Mouse (Mus musculus): ENCODE data around the gene Stat5a. TPM values are rescaled to one million over a fixed set of nuclear protein-coding genes. Genes with fewer than 3 reads are reported as not detected.
A peak's percentile ranks its signal among the peaks of the same experiment; 100 is the strongest.

The Stat5a gene
- polyA plus RNA-seq, 1 experiment from 2014 or later: 5.7 TPM

DNA sequence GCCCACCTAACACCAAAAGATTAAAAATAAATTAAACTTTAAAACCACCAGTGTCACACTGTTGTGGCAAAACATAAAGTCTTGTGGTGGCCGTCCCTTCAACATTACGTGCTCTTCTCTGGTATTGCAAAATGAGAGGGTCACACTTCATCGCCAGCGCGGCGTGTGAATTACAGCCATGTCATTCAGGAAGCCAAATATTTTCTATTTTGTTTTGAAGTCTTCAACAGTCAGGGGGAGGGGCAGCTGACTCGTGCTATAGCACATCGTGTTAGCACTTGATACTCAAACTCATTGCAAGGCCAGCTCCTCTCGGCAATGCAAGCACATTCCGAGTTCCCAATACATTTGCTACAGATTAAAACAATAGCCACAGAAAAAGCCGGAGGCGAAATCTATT, 18.3 kb upstream of the Stat5a start:
- H3K4me1 ChIP-seq: peaks cover 5% of the 10 kb centered on the region; the same call in 1 of the 2 replicates
- H3K4me2 ChIP-seq (replicated peaks): no peak overlapping the region
- WGBS: 62% methylated on average over 12 of the region's 12 CpGs
- no peak overlapping the region; the same call in 1 of the 2 replicates for H3K9ac ChIP-seq
- no peak for ATAC-seq (ENCODE audit: low FRiP score, low read depth)
- H3K36me3 ChIP-seq: no peaks in the 10 kb centered on the region; the same call in 1 of the 2 replicates
- H3K27ac ChIP-seq: no peak overlapping the region
- no peaks in the 10 kb centered on the region for H3K9me3 ChIP-seq
- no peaks in the 10 kb centered on the region for H3K27me3 ChIP-seq
- no peak overlapping the region for H3K4me3 ChIP-seq

DNA sequence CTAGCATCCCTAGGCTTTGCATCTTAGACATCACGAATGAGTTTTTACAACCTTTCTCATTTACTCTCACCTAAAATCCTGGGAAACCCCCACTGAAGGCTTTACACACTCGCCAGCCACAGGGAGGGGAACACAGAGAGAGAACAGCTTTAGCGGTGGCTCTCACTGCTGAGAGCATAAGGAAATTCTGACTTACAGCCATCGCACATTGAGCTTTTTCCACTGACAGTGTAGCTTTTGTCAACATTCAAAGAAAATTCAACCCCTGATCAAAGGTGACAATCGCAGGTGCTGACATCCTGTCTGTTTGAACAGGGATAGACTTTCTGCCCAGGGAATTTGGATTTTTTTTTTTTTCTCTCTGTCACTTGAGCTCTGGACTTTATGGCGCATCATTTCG, 17.1 kb upstream of the Stat5a start:
- no peak overlapping the region for H3K4me2 ChIP-seq (replicated peaks)
- H3K4me1 ChIP-seq: peaks cover 5% of the 10 kb centered on the region; the same call in 1 of the 2 replicates
- 78% methylated on average over 7 of the region's 7 CpGs for WGBS
- H3K36me3 ChIP-seq: no peaks in the 10 kb centered on the region; the same call in 1 of the 2 replicates
- H3K27me3 ChIP-seq: no peaks in the 10 kb centered on the region
- no peaks in the 10 kb centered on the region for H3K9me3 ChIP-seq
- no peak overlapping the region for H3K4me3 ChIP-seq
- H3K9ac ChIP-seq: no peak overlapping the region
- no peak overlapping the region for H3K27ac ChIP-seq
- ATAC-seq (ENCODE audit: low FRiP score, low read depth): no peak

DNA sequence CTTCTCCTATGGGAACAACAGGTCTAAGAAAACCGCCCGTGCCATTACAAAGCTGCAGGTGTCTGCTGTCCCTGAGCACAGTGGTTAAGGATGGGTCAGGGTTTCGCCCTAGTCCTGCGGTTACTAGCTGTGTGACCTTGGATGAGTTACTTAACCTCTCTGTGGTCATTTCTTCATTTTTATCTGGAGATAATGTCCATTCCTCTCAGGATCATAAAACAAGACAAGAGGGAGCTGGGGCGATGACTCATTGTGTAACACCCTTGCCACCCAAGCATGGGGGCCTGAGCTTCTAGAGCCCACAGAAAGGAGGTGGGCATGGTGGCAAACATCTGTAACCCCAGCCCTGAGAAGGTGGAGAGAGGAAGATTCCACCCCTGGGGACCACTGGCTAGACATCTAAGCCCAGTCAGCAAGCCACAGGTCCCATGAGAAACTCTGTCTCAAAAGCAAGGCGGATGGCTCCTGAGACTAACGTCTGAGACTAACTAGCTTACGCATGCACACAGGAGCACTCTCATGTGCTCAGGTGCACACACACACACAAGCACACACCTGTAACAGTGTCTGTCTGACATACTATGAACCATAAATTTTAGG, 16.0 kb upstream of the Stat5a start:
- Histone ChIP-seq H3K4me2 (replicated peaks) (no peak overlapping the region), H3K27me3 (no peaks in the 10 kb centered on the region), H3K4me3 (no peak overlapping the region), H3K4me1 (peaks cover 5% of the 10 kb centered on the region; the same call in 1 of the 2 replicates), H3K9me3 (no peaks in the 10 kb centered on the region), H3K27ac (no peak overlapping the region), H3K9ac (no peak overlapping the region), H3K36me3 (no peaks in the 10 kb centered on the region)
- ATAC-seq (ENCODE audit: low FRiP score, low read depth): no peak
- WGBS: 93% methylated on average over 8 of the region's 8 CpGs

DNA sequence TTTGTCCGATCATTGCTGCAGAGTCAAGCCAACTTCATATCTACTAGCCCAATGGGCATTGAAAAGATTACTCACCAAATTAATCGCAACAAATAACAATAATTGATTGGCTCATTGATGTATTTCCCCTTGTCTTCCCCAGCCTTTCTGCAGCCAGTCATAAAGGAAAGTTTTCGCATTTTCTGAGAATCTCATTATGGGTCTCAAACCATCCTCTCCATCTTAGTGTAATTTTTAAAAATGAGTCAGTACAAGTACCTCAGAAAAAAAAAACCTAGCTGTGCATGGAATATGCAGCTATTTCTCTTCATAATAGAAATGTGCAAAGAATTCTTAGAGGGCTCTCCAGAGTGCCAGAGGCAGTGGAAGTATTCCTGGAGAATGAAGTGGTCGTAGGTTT, 15.0 kb upstream of the Stat5a start:
- no peak overlapping the region for H3K9ac ChIP-seq
- no peaks in the 10 kb centered on the region for H3K27me3 ChIP-seq
- H3K27ac ChIP-seq: no peak overlapping the region
- peaks cover 12% of the 10 kb centered on the region for H3K4me1 ChIP-seq
- 84% methylated on average over 4 of the region's 4 CpGs for WGBS
- no peak for ATAC-seq (ENCODE audit: low FRiP score, low read depth)
- no peaks in the 10 kb centered on the region for H3K9me3 ChIP-seq
- no peak overlapping the region for H3K4me3 ChIP-seq
- no peak overlapping the region for H3K4me2 ChIP-seq (replicated peaks)
- H3K36me3 ChIP-seq: no peaks in the 10 kb centered on the region

DNA sequence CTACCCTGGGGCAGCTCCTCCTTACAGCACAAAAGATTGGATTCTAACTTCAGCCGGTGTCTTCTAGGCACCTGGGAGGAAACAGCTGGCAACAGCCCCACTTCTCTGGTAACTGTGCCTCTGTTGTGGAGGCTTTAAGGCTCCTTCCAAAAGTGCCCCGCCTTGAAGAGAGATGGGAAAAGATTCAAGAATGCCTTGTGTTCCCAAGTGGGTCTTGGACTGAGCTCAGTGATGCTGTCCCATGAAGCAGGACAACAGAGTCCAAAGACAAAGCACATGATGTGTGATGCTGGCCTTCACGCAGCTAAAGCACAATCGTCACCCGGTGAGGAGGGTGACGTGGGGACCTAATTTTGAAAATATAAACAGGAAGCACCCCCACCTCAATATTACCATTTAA, 13.4 kb upstream of the Stat5a start:
- no peaks in the 10 kb centered on the region for H3K36me3 ChIP-seq
- H3K4me2 ChIP-seq (replicated peaks): no peak overlapping the region
- H3K9ac ChIP-seq: no peak overlapping the region
- WGBS: 82% methylated on average over 6 of the region's 6 CpGs
- H3K4me3 ChIP-seq: no peak overlapping the region
- H3K9me3 ChIP-seq: no peaks in the 10 kb centered on the region
- peaks cover 19% of the 10 kb centered on the region for H3K4me1 ChIP-seq
- no peak for ATAC-seq (ENCODE audit: low FRiP score, low read depth)
- H3K27ac ChIP-seq: no peak overlapping the region
- H3K27me3 ChIP-seq: no peaks in the 10 kb centered on the region

DNA sequence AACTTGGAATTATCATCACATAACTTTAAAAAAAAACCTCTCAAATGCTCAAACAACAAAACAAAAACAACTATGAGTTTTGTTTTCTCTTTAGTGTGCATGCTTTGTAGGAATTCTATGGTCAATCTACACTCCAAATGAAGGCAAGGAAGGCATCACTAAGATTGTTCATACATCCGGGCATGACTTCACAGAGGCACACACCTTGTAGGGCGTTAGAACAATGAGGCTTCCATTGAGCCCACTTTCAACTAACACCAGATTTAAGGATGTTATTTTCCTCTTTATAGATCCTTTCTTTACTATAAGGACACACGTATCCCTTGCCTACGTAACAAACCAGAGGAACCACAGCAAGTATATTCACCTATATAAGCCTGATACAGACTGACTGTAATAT, 11.6 kb upstream of the Stat5a start:
- H3K27me3 ChIP-seq: peaks cover 2% of the 10 kb centered on the region
- no peaks in the 10 kb centered on the region for H3K9me3 ChIP-seq
- H3K4me2 ChIP-seq (replicated peaks): no peak overlapping the region
- H3K4me3 ChIP-seq: no peak overlapping the region
- ATAC-seq (ENCODE audit: low FRiP score, low read depth): no peak
- H3K36me3 ChIP-seq: no peaks in the 10 kb centered on the region
- no peak overlapping the region for H3K9ac ChIP-seq
- H3K27ac ChIP-seq: no peak overlapping the region
- H3K4me1 ChIP-seq: peaks cover 22% of the 10 kb centered on the region
- 91% methylated on average over 4 of the region's 4 CpGs for WGBS

DNA sequence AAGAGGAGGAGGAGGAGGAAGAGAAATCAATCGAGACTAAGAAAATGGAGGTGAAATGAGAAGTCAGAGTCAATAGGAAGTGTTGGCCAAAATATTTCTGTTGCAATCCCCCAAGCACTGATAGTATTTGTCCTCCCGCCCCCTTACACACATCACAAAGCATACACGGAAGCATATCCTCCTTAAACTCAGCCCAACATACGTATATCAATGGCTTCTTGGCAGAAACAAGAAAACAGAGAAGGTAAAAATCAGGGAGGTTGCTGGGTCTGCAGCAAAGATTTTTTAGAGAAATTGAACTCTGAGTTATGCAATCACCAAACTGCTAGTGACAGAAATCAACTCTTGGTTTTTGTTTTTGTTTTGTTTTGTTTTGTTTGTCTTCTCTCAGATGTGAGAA, 11.1 kb upstream of the Stat5a start:
- Histone ChIP-seq H3K9ac (no peak overlapping the region), H3K27me3 (peaks cover 7% of the 10 kb centered on the region), H3K27ac (no peak overlapping the region), H3K9me3 (no peaks in the 10 kb centered on the region), H3K4me3 (no peak overlapping the region), H3K4me2 (replicated peaks) (no peak overlapping the region), H3K4me1 (peaks cover 22% of the 10 kb centered on the region), H3K36me3 (no peaks in the 10 kb centered on the region)
- WGBS: 78% methylated on average over 4 of the region's 4 CpGs
- no peak for ATAC-seq (ENCODE audit: low FRiP score, low read depth)

DNA sequence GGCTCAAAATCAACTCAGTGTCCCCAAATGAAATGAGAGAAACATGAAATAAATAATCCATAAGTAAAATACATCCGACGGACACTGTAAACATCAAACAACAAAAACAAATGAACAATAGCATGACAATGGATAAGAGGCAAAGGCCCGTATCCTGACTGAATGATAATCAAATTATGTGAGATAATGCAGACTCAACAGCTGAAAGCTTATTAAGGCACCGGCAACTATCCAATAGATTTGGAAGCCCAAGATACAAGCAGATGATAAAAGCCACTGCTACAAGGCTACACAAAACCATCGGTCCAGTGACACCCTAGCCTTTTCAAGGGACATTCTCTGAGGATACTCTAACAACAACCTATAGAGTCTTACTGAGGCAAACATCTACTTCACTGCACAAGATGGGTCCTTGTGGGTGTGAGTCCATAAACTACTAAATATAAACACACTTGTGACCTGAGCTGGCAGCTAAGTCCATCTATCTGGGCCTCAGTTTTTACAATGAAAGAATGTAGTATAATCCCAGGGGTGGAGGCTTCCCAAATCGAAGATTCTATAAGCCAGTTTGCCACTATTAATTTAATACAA, 10.3 kb upstream of the Stat5a start:
- H3K4me1 ChIP-seq: peaks cover 22% of the 10 kb centered on the region
- H3K27me3 ChIP-seq: peaks cover 11% of the 10 kb centered on the region
- WGBS: 78% methylated on average over 6 of the region's 6 CpGs
- no peaks in the 10 kb centered on the region for H3K9me3 ChIP-seq
- H3K4me3 ChIP-seq: peak overlapping the region; percentile 82
- H3K4me2 ChIP-seq (replicated peaks): peak overlapping the region; percentile 89
- peak overlapping the region; percentile 96; the same call in 1 of the 2 replicates for H3K9ac ChIP-seq
- no peaks in the 10 kb centered on the region for H3K36me3 ChIP-seq
- ATAC-seq (ENCODE audit: low FRiP score, low read depth): no peak
- no peak overlapping the region for H3K27ac ChIP-seq

DNA sequence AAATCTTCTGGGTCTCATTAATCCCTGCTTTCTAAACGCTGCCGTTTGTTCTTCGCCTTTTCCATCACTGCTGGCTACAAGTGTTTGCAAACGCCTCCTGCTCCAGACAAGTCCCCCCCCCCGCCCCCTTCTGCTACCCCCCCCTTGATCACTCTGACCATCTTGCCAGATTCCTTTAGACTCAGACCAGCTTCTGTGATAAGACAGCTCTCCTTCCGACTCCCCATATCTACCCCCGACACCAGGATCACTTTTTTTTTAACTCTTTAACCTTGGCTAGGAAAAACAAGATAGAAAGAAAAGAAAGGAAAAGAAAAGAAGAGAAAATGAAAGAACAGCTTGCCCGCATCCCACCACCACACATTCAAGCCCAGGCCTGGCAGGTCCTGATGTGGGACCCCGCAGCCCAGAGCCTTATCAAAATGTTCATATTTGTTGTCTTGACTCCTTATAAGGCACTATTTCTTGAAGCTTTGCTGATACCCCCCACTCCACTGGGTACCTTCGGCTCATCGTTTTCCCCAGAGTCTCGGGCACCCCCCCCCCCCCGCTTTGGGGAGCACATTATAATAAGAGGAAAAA, 9.6 kb upstream of the Stat5a start:
- peak overlapping the region; percentile 82 for H3K4me3 ChIP-seq
- ATAC-seq (ENCODE audit: low FRiP score, low read depth): no peak

DNA sequence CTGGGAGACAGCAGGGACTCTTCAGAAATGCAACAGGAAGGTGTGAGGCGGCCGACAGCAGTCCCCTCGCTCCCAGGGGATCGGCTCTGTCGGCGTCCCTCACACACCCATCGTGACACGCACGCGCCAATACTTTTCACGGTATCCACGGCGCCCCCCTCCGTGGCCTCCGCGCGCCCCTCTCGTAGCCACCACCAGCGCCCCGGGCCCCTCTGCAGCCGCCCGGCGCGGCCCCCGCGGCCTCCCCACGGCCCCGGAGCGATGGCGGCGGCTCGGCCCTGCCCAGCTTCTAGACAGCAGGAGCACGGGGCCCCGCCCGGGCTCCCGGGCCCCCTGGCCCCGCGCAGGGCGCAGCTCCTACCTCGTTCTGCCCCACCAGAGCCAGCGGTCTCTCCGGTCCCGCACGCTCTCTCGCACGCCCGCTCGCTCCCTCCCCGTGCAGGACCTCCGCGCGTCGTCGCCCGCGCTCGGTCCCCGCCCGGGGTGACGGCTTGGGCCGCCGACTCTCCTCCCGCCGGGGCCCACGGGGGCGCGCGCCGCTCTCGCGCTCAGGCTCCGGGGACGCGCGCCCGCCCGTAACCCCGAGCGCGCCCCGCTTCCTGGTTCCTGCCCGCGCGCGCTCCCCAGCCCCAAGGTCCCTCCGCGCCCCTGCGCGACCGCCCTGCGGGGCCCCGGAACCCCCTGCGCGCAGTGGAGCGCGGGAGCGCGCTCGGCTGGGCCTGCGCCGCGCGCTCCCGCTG, 8.9 kb upstream of the Stat5a start, which contains the start of gene Stat5b:
Gene Stat5b (minus strand): TSS at position 687 of the 740 bp plus-strand sequence.
- peaks cover 21% of the 10 kb centered on the region for H3K27me3 ChIP-seq
- H3K4me1 ChIP-seq: peaks cover 22% of the 10 kb centered on the region
- H3K9ac ChIP-seq: peak within 1 kb of the TSS; percentile 96
- no peaks in the 10 kb centered on the region for H3K36me3 ChIP-seq
- 1% methylated on average over 69 of the region's 104 CpGs for WGBS
- H3K27ac ChIP-seq: peak within 1 kb of the TSS; percentile 80
- ATAC-seq (ENCODE audit: low FRiP score, low read depth): peak; percentile 74
- no peaks in the 10 kb centered on the region for H3K9me3 ChIP-seq
- H3K4me2 ChIP-seq (replicated peaks): peak within 1 kb of the TSS; percentile 89
- H3K4me3 ChIP-seq: peak within 1 kb of the TSS; percentile 82

More for the DNA sequence above, 9.6 kb upstream of the Stat5a start:
- Histone ChIP-seq H3K27me3 (peaks cover 18% of the 10 kb centered on the region), H3K9me3 (no peaks in the 10 kb centered on the region), H3K27ac (peak overlapping the region; percentile 80), H3K4me2 (replicated peaks) (peak overlapping the region; percentile 89), H3K4me1 (peaks cover 22% of the 10 kb centered on the region), H3K9ac (peak overlapping the region; percentile 96), H3K36me3 (no peaks in the 10 kb centered on the region)
- 5% methylated on average over 13 of the region's 13 CpGs for WGBS

DNA sequence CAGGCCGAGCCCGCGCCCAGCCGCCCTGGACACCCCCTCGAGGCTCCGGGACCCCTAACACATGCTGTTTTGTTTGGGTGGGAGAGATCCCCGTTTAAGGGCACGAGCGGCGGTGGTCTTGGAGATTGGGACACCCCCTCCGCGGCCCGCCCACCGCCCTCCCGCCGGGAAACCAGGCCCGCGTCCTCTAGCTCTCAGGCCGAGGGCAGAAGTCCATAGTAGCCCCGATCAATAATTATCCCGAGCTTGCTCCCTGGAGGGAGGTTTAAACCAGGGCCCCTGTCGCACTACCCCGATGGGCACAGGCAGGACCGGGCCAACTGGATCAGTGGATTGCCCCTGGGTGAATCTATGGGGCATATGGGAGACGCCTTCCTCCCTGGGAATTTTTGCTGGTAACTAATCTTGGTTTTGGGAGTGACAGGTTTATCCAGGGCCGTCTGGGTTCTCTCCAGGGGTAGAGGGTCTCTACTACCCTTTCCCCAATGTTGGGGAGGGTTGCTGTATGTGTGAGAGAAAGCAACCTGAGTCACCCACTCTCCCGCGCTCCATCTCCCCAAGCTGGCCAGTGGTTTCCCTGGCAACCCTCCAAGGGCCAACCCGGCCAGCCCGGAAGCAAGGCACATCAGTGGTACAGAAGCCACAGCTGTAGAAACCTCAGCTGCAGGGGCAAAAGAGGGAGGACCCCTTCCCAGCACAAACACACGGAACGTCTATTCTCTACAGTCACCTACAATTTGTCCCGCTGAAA, 8.2 kb upstream of the Stat5a start:
- Histone ChIP-seq H3K36me3 (no peaks in the 10 kb centered on the region), H3K4me3 (peak overlapping the region; percentile 82), H3K4me1 (peaks cover 22% of the 10 kb centered on the region), H3K4me2 (replicated peaks) (peak overlapping the region; percentile 89), H3K27ac (peak overlapping the region; percentile 80; the same call in 1 of the 2 replicates), H3K9ac (peak overlapping the region; percentile 96), H3K9me3 (no peaks in the 10 kb centered on the region), H3K27me3 (peaks cover 27% of the 10 kb centered on the region)
- ATAC-seq (ENCODE audit: low FRiP score, low read depth): peak; percentile 37; the same call in 1 of the 2 replicates
- WGBS: 1% methylated on average over 33 of the region's 33 CpGs
